Mouse (Mus musculus) intestine, embryonic 15.5 days (tissue): ENCODE data around the gene Ppil1. TPM values are rescaled to one million over a fixed set of nuclear protein-coding genes. Genes with fewer than 3 reads are reported as not detected.

Experiments
- ATAC-seq: fragments of 200-750 bp; cut with Nextera tagmentation; 2 replicates; pipeline ENCODE4 v1.8.0; 2017; ENCODE audit warnings: moderate TSS enrichment, moderate library complexity
- H3K27ac ChIP-seq: fragments of 300-500 bp; sonication (generic); 2 replicates; pipeline ENCODE4 v1.5.1; 2015; ENCODE audit warnings: mild to moderate bottlenecking, inconsistent platforms
- H3K27me3 ChIP-seq: fragments of 300-500 bp; sonication (generic); replicated peaks from 2 replicates; pipeline ENCODE4 v1.6.1; 2015; ENCODE audit warnings: inconsistent platforms
- H3K36me3 ChIP-seq: fragments of 300-500 bp; sonication (generic); 2 replicates; pipeline ENCODE4 v1.6.1; 2015; ENCODE audit warnings: inconsistent platforms
- H3K4me1 ChIP-seq: fragments of 300-500 bp; sonication (generic); replicated peaks from 2 replicates; pipeline ENCODE4 v1.6.1; 2015; ENCODE audit warnings: inconsistent platforms
- H3K4me2 ChIP-seq: fragments of 300-500 bp; sonication (generic); replicated peaks from 2 replicates; pipeline ENCODE4 v1.6.1; 2015; ENCODE audit warnings: mild to moderate bottlenecking, inconsistent platforms
- H3K4me3 ChIP-seq: fragments of 300-500 bp; sonication (generic); replicated peaks from 2 replicates; pipeline ENCODE4 v1.5.1; 2015; ENCODE audit warnings: inconsistent platforms
- H3K9ac ChIP-seq: fragments of 300-500 bp; sonication (generic); 2 replicates; pipeline ENCODE4 v1.6.1; 2015; ENCODE audit warnings: inconsistent platforms
- H3K9me3 ChIP-seq: fragments of 300-500 bp; sonication (generic); 2 replicates; pipeline ENCODE4 v1.6.1; 2016; ENCODE audit warnings: inconsistent platforms
- WGBS: fragments of 180-500 bp; shearing (Covaris S2); methylation state at CpG from one replicate; pipeline ENCODE4 v1.1.7; 2015; 5-methylcytosine and 5-hydroxymethylcytosine counted together
- polyA plus RNA-seq: library from polyadenylated mRNA; unstranded; fragments of >200 nt; fragmentation: Nextera tagmentation; extraction: Ambion mirVana; gene quantifications from 2 replicates; pipeline ENCODE4 v1.2.1, GENCODE M21; 2015

Gene Ppil1
- polyA plus RNA-seq, 1 experiment from 2014 or later = 157 TPM

GRCm38 (mm10) chr17:29213381-29214192 is 50.4 kb downstream of the Ppil1 start:
- peak overlapping the region; percentile 33; the same call in 1 of the 2 replicates for H3K4me2 ChIP-seq
- ATAC-seq = no peak
- H3K27me3 ChIP-seq = no peaks in the 10 kb centered on the region
- H3K27ac ChIP-seq = no peak overlapping the region
- H3K36me3 ChIP-seq = no peaks in the 10 kb centered on the region
- no peak overlapping the region for H3K4me3 ChIP-seq
- WGBS = 23% methylated on average over 12 of the region's 12 CpGs
- no peaks in the 10 kb centered on the region for H3K9me3 ChIP-seq
- H3K4me1 ChIP-seq = peaks cover 11% of the 10 kb centered on the region; the same call in 1 of the 2 replicates
- no peak overlapping the region for H3K9ac ChIP-seq

- no peak overlapping the region for H3K4me2 ChIP-seq
- no peaks in the 10 kb centered on the region for H3K9me3 ChIP-seq
- no peak for ATAC-seq
- no peak overlapping the region for H3K9ac ChIP-seq
- no peak overlapping the region for H3K27ac ChIP-seq
- H3K4me3 ChIP-seq = no peak overlapping the region
- 52% methylated on average over 7 of the region's 7 CpGs for WGBS
- H3K4me1 ChIP-seq = peaks cover 11% of the 10 kb centered on the region; the same call in 1 of the 2 replicates
- no peaks in the 10 kb centered on the region for H3K27me3 ChIP-seq
- no peaks in the 10 kb centered on the region for H3K36me3 ChIP-seq
Measured at GRCm38 (mm10) chr17:29211836-29212235, 52.1 kb downstream of the Ppil1 start.

GRCm38 (mm10) chr17:29210037-29210436 is 53.9 kb downstream of the Ppil1 start:
- no peaks in the 10 kb centered on the region for H3K36me3 ChIP-seq
- no peak for ATAC-seq
- H3K27me3 ChIP-seq = no peaks in the 10 kb centered on the region
- H3K27ac ChIP-seq = no peak overlapping the region
- whole genome bisulfite sequencing = 97% methylated on average over 3 of the region's 3 CpGs
- H3K4me3 ChIP-seq = no peak overlapping the region
- H3K9me3 ChIP-seq = no peaks in the 10 kb centered on the region
- H3K9ac ChIP-seq = no peak overlapping the region
- H3K4me2 ChIP-seq = no peak overlapping the region
- H3K4me1 ChIP-seq = peaks cover 11% of the 10 kb centered on the region; the same call in 1 of the 2 replicates

- no peak overlapping the region for H3K9ac ChIP-seq
- H3K4me3 ChIP-seq = no peak overlapping the region
- 80% methylated on average over 7 of the region's 7 CpGs for WGBS
- no peak overlapping the region for H3K4me2 ChIP-seq
- no peak overlapping the region for H3K27ac ChIP-seq
- no peaks in the 10 kb centered on the region for H3K9me3 ChIP-seq
- H3K27me3 ChIP-seq = no peaks in the 10 kb centered on the region
- no peak for ATAC-seq
- no peaks in the 10 kb centered on the region for H3K36me3 ChIP-seq
- H3K4me1 ChIP-seq = no peaks in the 10 kb centered on the region
Measured at GRCm38 (mm10) chr17:29206052-29206451, 57.9 kb downstream of the Ppil1 start.

GRCm38 (mm10) chr17:29202604-29203003 is 61.4 kb downstream of the Ppil1 start:
- H3K9me3 ChIP-seq = no peaks in the 10 kb centered on the region
- no peak overlapping the region for H3K4me3 ChIP-seq
- no peaks in the 10 kb centered on the region for H3K27me3 ChIP-seq
- WGBS = 83% methylated on average over 6 of the region's 6 CpGs
- no peaks in the 10 kb centered on the region for H3K36me3 ChIP-seq
- H3K4me2 ChIP-seq = no peak overlapping the region
- no peak overlapping the region for H3K9ac ChIP-seq
- H3K27ac ChIP-seq = no peak overlapping the region
- H3K4me1 ChIP-seq = no peaks in the 10 kb centered on the region
- no peak for ATAC-seq

Other genes with a start within 250 kb of the Ppil1 start
- 485 and 544 TPM in 2 replicates for gene Srsf3, start 231.6 kb downstream of the Ppil1 start, polyA plus RNA-seq
- 92.2 and 98.3 TPM in 2 replicates for gene Cdkn1a, start 173.2 kb downstream of the Ppil1 start, polyA plus RNA-seq
- 0.53 and 0.61 TPM in 2 replicates for gene Rab44, start 150.0 kb downstream of the Ppil1 start, polyA plus RNA-seq
- gene Cpne5, start 26.0 kb downstream of the Ppil1 start, polyA plus RNA-seq = 7.5 and 8.3 TPM in 2 replicates
- gene BC004004, start 4.6 kb upstream of the Ppil1 start, polyA plus RNA-seq = 78.3 and 83.5 TPM in 2 replicates
- 0.72 and 0.98 TPM in 2 replicates for gene Pi16, start 53.5 kb upstream of the Ppil1 start, polyA plus RNA-seq
- gene Mtch1, start 83.7 kb upstream of the Ppil1 start, polyA plus RNA-seq = 235 and 275 TPM in 2 replicates
- gene Fgd2, start 96.7 kb upstream of the Ppil1 start, polyA plus RNA-seq = 10.5 and 12.3 TPM in 2 replicates
- gene Pim1, start 226.6 kb upstream of the Ppil1 start, polyA plus RNA-seq = 13.4 TPM in 2 replicates